Mouse (Mus musculus) inflammation-experienced regulatory T-cells (primary cell): ENCODE data around the gene Gm595. TPM values are rescaled to one million over a fixed set of nuclear protein-coding genes. Genes with fewer than 3 reads are reported as not detected.

ENCODE experiments used
- polyA plus RNA-seq, 2 experiments: library from polyadenylated mRNA; unstranded; fragments of 100-300 nt; shearing (Covaris generic); gene quantifications; one replicate each; pipeline ENCODE4 v1.2.1; 2017

The Gm595 gene
- not detected for polyA plus RNA-seq

GRCm38 (mm10) chrX:48877613-48878012, at the start of gene Gm595:
TSS of gene Gm595 (minus strand) at chrX:48877713.

Other genes with a start within 250 kb of the Gm595 start
- under 1 TPM in 1 of 2 experiments, not detected in 1; 0.11 TPM for gene Gpr119, start 203.2 kb downstream of the Gm595 start, polyA plus RNA-seq
- 10 to 100 TPM; 11.9 to 15.4 TPM for gene Rbmx2, start 182.7 kb downstream of the Gm595 start, polyA plus RNA-seq